Mouse (Mus musculus) cerebellum, adult 9-10 months (tissue): ENCODE measurements around the gene Zbtb45.

Experiments used
- DNase-seq: peaks from one replicate; pipeline ENCODE4 v3.0.0; 2022

Zbtb45 gene

GRCm38 (mm10) chr7:12995862-12996261 lies 14.0 kb downstream of the Zbtb45 start:
- DNase-seq, result no peak

DNA sequence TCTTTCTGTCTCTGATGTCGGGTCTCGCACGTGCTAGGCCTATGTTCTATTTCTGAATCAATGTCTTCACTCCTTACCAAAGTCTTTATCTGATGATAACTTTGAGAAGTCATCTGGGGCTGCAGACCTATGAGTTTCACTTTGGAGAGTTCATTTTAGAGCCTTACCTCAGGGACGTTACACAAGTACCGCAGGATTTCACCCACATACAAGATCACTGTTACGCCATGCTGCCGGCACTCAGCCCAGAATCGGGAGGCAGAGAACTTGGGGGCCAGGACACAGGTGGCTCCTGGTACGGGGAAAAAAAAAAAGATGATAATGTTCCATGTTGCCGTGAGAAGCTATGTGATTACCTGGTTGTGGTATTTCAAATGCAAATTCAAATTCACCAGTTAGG lies 16.7 kb downstream of the Zbtb45 start:
- no peak for DNase-seq

- DNase-seq, result no peak
Observed at GRCm38 (mm10) chr7:12992222-12992621, 17.6 kb downstream of the Zbtb45 start.

DNA sequence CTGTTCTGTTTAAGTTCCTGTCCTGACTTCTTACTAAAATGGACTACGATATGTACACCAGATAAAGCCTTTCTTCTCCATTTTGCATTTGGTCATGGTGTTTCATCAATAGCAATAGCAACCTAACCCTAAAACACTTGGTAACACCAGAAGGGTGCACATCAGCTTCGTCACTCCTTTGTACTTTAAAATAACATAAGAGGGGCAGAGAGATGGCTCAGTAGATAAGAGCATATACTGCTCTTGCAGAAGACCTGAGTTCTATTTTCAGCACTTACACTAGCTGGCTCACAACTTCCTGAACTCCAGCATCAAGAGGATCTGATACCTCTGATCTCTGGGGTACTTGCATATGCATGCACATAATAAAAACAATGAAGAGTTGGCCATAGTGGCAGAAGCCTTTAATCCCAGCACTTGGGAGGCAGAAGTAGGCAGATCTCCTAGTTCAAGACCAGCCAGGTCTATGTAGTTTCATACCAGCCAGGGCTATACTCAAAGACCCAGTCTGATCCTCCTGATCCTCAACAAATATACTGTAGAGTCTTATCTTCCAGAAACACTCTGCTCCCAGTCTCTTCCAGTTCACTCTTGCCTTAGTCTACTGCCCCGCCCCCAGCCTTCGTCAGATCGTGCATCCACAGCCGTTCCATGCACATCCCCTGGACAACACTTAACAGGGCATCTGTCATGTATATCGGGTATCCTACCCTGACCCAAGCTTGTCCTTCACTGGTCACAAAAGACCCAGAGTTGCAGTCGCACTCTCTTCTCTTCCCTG lies 22.2 kb downstream of the Zbtb45 start:
- no peak for DNase-seq

- DNase-seq, result no peak
Observed at GRCm38 (mm10) chr7:12986906-12987305, 22.9 kb downstream of the Zbtb45 start.

DNA sequence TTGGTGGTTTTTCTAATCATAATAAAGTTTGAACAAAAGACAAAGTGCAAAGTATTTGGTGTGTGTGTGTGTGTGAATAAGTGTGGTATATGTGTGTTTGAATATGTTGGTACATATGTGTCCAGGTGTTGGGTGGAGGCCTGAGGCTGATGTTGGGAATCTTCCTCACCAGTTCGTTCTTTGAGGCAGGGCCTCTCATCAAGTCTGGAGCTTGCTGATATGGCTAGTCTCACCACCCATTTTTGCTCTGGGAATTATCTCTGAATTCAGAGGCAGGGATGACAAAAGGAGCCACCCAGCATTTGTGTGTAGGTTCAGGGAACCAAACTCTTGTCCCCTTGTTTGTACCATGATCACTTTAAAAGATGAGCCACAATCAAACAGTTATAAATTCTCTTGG lies 24.1 kb downstream of the Zbtb45 start:
- no peak for DNase-seq

DNA sequence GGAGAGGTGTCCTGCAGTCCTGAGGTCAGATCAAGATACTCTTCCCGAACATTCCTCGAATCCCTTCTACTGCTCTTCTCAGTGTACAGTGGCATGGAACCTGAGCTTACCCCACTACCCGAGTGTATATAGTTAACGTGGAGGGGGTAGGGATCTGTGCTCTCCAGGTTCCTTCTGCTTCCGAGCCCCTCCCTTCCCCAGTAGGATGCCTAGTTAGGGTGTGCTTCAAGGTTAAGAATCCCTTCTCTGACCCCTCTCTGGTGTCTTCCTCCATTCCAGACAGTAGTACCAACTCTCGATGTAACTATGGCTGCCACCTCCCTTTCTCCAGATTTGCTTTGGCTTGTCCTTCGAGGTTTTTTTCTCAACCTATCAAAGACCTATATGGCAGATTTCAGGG lies 29.5 kb downstream of the Zbtb45 start:
- no peak for DNase-seq

- DNase-seq, result no peak
Observed at GRCm38 (mm10) chr7:12979776-12980175, 30.1 kb downstream of the Zbtb45 start.

DNA sequence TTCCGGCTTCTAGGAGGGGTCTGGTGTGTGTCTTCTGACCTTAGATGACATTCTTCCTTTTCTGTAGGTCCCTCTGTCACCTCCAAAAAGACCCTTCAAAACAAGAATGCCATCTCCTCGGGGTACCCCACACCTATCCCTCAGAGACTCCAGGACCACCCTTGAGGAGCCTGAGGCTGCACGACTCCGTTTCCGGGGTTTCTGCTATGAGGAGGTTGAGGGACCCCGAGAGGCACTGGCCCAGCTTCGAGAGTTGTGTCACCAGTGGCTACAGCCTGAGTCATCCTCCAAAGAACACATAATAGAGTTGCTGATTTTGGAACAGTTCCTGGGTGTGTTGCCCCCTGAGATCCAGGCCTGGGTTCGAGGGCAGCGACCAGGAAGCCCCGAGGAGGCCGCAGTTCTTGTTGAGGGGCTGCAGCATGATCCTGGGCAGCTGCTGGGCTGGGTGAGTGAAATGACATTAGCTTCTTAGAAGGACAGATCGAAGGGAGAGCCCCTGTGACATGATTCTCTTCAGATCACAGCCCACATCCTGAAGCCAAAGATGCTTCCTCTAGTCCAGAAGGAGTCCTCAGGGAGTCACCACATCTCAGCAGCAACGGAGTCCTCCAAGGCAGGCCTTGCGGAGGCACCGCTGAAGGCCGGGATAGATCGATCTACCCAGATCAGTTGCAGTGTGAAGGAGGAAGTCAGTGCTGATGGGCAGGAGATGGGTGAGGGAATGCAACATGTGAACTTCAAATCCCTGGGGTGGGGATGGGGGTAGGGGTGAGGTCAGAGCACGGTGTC lies 30.7 kb downstream of the Zbtb45 start:
- DNase-seq, result peak; percentile 72

DNA sequence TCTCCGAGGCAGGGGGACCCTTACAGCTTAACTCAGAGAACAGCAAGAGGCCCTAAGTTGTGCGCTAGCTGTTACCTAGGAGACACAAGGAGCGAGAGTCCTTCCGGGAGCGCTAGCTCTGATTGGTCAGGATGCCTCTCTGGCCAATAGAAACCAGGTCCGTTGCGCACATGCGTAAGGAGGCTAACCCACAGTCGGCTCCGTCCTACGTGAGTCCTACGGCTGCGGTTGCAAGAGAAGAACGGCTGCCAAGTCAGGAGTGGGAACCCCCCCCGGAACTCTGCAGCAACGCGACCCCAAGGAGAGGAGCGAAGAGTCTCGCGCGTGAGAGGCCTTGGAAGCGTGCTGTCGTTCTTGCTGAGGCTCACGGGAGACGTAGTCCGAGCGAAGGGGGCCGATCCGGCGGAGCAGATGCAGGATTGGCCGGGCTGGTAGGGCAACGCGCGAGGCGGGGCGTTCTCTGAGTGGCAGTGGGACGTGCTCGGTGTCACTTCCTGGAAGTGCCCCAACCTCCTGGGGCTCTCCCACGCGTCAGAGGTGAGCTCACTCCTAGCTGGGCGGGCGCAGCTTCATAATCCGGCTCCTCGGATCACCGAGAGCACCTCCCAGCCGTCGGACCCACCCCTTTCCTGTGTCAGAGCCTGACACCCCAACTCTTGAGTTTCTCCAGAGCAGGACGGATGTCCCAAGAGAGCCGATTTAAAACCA lies 32.0 kb downstream of the Zbtb45 start, which contains the start of gene Zfp446:
TSS of gene Zfp446 (plus strand) at position 167 of the 708 bp plus-strand sequence.
- DNase-seq, result peak; percentile 99

DNA sequence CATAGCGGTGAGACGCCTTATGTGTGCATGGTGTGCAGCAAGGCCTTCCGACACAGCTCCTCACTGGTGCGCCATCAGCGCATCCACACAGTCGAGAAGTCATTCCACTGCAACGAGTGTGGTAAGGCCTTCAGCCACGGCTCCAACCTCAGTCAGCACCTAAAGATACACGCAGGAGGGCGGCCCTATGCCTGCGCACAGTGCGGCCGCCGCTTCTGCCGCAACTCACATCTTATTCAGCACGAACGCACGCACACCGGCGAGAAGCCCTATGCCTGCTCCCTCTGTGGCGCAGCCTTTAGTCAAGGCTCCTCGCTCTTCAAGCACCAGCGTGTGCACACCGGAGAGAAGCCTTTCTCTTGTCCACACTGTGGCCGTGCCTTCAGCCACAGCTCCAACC lies 38.9 kb downstream of the Zbtb45 start:
- no peak for DNase-seq

GRCm38 (mm10) chr7:12966104-12966845 lies 43.6 kb downstream of the Zbtb45 start:
- peak; percentile 88 for DNase-seq

GRCm38 (mm10) chr7:12965678-12966091 lies 44.1 kb downstream of the Zbtb45 start, which contains the start of gene Zfp324:
TSS of gene Zfp324 (plus strand) at chr7:12965838.
- DNase-seq, result peak; percentile 95

DNA sequence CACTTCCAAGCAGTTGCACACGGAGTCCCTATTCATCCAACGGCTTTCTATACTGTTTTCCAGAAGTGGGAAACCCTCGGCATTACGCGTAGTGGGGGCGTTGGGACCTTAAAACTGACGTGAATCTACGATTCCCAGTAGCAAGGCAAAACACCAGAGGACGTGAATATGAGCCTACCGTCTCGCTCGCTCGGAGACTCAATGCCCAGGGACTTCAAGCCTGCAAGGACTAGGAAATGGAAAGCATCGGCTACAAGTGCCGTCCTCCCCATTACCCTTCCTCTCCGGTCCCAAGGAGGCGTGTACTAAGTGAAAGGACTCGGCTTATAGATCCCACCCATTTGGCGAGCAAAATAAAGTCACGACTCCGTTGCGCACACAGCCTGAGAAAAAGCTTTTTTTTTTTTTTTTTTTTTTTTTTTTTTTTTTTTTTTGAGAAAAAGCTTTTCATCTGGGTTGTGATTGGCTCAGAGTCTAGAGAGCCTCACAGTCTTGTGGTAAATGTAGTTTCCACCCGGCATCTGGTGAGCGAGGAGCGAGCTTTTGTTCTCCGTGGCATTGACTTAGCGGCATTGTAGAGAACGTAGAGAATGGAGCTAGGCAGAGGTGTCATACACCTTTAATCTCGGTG lies 48.2 kb downstream of the Zbtb45 start:
- no peak for DNase-seq

GRCm38 (mm10) chr7:12959718-12960117 lies 50.1 kb downstream of the Zbtb45 start:
- DNase-seq, result no peak

DNA sequence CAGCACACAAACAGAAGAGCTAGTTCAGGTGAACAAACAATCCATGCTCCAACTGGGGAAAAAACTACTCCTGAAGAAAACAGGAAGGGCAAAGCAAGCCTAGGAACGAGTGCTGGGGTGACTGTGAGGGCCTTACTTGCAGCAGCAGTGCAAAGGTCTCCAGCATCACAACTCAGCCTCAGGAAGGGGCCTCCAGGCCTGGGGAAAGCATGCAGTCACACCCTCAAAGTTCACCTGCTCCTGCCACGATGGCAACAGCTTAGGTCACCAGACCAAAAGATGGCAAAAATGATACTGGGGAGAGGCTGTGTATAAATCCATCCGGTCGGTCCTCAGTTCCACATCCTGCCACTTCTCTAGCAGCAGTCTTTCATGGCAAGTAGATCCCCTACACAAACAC lies 50.9 kb downstream of the Zbtb45 start:
- DNase-seq, result no peak

- DNase-seq, result no peak
Observed at GRCm38 (mm10) chr7:12957511-12957910, 52.3 kb downstream of the Zbtb45 start.

GRCm38 (mm10) chr7:12954896-12955295 lies 54.9 kb downstream of the Zbtb45 start:
- no peak for DNase-seq
